Mouse (Mus musculus) lung, postnatal 0 days (tissue): ENCODE data around the gene Ccdc60.

Source experiments
- CTCF ChIP-seq: IDR thresholded peaks from 2 replicates; pipeline ENCODE4 v1.5.1; 2016; ENCODE audit warnings: antibody characterized with exemption, mild to moderate bottlenecking
- EP300 ChIP-seq: IDR thresholded peaks from 2 replicates; pipeline ENCODE4 v1.6.1; 2016; ENCODE audit warnings: antibody characterized with exemption, mild to moderate bottlenecking, control low read depth

GRCm38 (mm10) chr5:116277951-116278350, 10.8 kb downstream of the Ccdc60 start:
- no peak for TF ChIP-seq CTCF
- TF ChIP-seq EP300 = no peak
